Mouse (Mus musculus) heart, postnatal 14 days (tissue): ENCODE results near the gene Sufu. TPM values are rescaled to one million over a fixed set of nuclear protein-coding genes. Genes with fewer than 3 reads are reported as not detected.
A peak's percentile ranks its signal among the peaks of the same experiment; 100 is the strongest.

Experiments
- DNase-seq, 2 experiments: peaks; one replicate each; pipeline ENCODE4 v3.0.0; 2021 to 2022
- intact Hi-C: fragments of 180-260 bp; cut with DNase I; formaldehyde crosslinking; loops from one replicate; pipeline ENCODE4 v1.15.1; 2025
- long read RNA-seq, 2 experiments: library from polyadenylated mRNA; stranded (forward); transcript quantifications; one replicate each; pipeline ENCODE4 v2.0.0; 2021
- total RNA-seq, 2 experiments: library from RNA; stranded (reverse); gene quantifications; 2 replicates each; pipeline ENCODE4 v1.2.3; 2021

The Sufu gene
- 10 to 100 TPM; 15.1 to 15.3 TPM for total RNA-seq
- long read RNA-seq, experiment 1, full-length matches to known transcripts = 5 of 20 reads
- long read RNA-seq, experiment 1, partial matches to known transcripts = 5 of 20 reads
- long read RNA-seq, experiment 1, other reads (novel, unspliced or antisense) = 10 of 20 reads
- long read RNA-seq, experiment 2, full-length matches to known transcripts = 7 of 19 reads
- long read RNA-seq, experiment 2, partial matches to known transcripts = 6 of 19 reads
- long read RNA-seq, experiment 2, other reads (novel, unspliced or antisense) = 6 of 19 reads

GRCm38 (mm10) chr19:46396686-46397435 is at the start of gene Sufu:
Gene Sufu, plus strand, starts transcription at chr19:46396896.
- DNase-seq = peak; percentile 97 to 99
- intact Hi-C loops = loop anchor here (1.0 to 5.0 kb wide), 3 partner anchors 47 to 125 kb away; partner anchors contain the start of gene Trim8

DNA sequence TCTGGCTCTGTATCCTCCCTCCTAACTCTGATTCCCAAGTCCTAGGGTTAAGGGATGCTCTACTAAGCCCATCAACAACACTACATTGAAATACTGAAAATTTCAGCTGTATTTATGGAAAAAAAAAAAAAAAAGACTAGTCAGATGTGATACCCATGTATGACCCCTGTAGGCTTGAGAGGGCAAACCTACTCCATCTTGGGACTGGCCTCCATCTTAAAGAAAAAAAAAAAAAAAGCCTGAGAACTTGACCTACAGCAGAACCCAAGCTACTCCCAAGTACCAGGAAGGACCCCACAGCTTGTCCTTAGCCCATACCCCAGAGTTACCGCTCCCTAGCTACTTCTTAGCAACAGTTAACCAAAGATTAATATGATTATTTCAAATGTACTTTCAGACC is 49.5 kb upstream of the Sufu start:
- intact Hi-C loops = no loop called here
- DNase-seq = no peak

DNA sequence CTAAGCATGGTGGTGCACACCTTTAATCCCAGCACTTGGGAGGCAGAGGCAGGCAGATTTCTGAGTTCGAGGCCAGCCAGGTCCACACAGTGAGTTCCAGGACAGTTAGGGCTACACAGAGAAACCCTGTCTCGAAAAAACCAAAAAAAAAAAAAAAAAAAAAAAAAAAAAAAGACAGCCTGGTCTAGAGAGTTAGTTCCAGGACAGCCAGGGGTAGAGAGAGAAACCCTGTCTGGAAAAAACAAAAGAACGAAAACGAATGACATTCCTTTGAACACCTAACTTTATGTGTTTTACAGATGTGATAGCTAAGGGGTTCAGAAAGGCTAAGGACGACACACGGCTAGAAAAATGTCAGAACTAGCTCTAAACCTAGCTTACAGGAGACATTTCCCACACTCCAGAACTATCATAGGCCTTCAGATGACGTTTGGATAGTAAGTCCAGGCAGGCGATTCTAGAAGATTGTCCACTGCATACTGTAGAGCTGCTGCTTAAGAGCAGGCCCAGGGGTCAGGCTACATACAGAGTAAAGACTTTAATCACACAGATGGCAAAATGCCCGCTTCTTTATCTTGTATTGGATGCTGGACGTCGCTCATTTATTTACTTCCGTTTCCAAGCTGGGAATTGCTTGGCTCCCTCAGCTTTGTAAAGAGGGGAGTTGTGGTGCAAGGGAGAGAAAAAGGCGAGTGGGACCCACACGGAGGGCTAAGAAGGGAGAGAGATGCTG is 48.6 kb upstream of the Sufu start:
- DNase-seq = no peak
- intact Hi-C loops = no loop called here

DNA sequence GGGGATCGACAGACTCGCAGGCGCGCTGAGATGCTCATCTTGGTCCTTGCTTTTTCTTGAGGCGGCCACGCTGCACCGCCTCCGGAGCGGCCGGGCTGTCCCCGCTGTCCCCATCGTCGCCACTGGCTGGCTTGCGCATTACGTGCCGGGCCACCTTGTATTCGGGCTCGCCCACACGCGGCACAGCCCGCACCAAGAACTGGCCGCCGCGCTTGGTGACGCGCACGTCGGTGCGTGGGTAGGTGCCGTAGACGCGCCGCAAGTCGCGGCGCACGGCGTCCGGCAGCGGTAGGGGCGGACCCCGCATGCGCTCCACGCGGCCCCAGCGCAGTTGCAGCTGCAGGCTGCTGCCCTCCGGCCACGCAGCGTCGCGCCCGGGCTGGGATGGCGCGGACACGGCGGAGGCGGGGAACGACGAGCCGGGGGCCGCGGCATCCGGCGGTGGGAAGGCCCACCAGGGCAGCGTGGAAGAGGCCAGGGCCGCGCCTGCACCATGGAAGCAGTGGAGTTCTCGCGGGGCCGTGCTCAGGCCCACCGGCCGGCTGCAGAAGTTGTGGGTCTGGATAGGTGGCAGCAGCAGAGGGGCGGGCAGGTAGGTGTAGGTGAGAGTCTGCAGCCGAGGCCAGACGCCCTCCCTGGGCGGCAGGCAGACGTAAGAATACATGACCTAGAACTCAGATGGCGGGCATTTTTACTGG is 47.8 kb upstream of the Sufu start:
- intact Hi-C loops = no loop called here
- peak; percentile 84 to 87 for DNase-seq

- intact Hi-C loops = no loop called here
- DNase-seq = no peak
Observed at GRCm38 (mm10) chr19:46349550-46349949, 47.1 kb upstream of the Sufu start.

GRCm38 (mm10) chr19:46350168-46350932 is 46.3 kb upstream of the Sufu start, which contains the start of gene 2310034G01Rik:
Gene 2310034G01Rik, minus strand, starts transcription at chr19:46350302.
- DNase-seq = no peak
- intact Hi-C loops = no loop called here

DNA sequence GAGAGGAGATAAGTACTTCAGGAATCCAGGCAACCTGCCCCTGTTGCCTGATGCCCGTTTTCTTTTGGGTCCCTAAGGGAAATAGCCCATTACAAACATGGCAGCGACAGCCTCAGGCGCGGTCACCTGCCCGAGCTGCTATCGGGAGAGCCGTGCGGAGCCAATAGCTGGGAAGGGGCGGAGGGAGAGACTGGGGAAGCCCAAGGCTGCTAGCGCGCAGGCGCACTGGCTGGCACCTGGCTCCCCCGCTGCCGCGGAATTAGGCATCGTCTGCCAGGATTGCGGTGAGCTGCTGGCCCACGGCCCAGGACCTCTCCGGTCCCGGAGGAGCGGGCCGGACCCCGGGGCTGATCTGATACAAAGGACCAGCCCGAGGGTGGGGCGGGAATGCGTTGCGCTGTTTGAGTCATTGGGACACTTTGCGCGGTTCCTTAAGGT is 40.0 kb upstream of the Sufu start:
- peak; percentile 82 to 89 for DNase-seq
- intact Hi-C loops = no loop called here

DNA sequence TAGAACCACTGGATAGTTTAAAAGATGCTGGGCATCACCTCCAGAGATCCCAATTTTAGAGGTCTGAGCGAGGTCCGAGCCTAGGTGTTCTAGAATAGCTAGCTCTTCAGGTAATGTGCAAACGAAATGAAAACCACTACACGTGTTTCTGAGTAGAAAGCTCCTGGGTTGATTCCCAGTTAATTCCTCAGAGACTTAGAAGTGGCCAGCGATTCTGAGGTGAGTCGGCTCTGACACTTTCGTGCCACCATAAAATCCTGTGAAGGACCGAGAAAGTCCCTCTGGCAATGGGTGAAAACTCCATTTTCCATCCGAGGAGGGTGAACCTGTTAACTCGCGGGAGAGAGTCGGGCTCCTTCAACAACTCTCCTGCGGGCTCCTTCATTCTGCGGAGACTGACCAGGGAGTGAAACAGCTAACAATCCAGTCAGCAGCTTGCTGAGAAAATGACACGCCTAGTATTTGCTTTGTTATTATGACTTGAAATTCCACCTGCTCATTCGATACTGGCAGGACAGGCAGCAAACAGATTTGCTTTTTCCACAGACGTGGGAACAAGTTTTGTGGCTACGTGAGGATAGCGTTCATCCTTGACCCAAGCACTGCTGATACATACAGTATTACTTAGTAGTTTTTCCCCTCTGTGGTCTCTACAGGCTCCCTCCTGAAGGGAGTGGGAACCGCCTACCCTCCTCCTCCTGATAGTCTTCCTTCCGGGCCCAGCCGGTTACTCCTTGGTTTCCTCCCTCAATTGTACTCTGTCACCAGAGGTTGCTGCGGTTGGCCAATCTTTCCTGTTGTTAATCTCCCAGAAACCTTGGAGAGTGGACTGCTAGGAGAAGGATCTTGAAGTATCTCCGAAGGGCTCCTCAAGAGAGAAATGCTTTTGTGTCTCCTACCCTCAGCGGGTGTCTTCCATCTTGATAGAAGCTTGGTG is 39.1 kb upstream of the Sufu start:
- DNase-seq = peak in 1 of 2 experiments; percentile 45
- intact Hi-C loops = no loop called here

- intact Hi-C loops = no loop called here
Observed at GRCm38 (mm10) chr19:46358381-46358780, 38.3 kb upstream of the Sufu start.

GRCm38 (mm10) chr19:46362104-46362503 is 34.6 kb upstream of the Sufu start:
- DNase-seq = no peak
- intact Hi-C loops = no loop called here

More at GRCm38 (mm10) chr19:46358381-46358780, 38.3 kb upstream of the Sufu start:
- no peak for DNase-seq

GRCm38 (mm10) chr19:46363294-46364009 is 33.2 kb upstream of the Sufu start:
- no peak for DNase-seq
- intact Hi-C loops = no loop called here

- intact Hi-C loops = loop anchor here (2.0 kb wide), 1 partner anchor 63 kb away; the partner anchor contains the start of gene Nfkb2
- DNase-seq = no peak
Observed at GRCm38 (mm10) chr19:46367798-46368590, 28.7 kb upstream of the Sufu start.

- intact Hi-C loops = loop anchor here (1.0 to 2.0 kb wide), 2 partner anchors 30 to 64 kb away; partner anchors contain the start of gene Nfkb2
- DNase-seq = peak; percentile 78
Observed at GRCm38 (mm10) chr19:46369204-46369603, 27.5 kb upstream of the Sufu start.

GRCm38 (mm10) chr19:46374477-46375088 is 22.1 kb upstream of the Sufu start:
- intact Hi-C loops = no loop called here
- no peak for DNase-seq

GRCm38 (mm10) chr19:46375489-46375888 is 21.2 kb upstream of the Sufu start:
- DNase-seq = no peak
- intact Hi-C loops = no loop called here

DNA sequence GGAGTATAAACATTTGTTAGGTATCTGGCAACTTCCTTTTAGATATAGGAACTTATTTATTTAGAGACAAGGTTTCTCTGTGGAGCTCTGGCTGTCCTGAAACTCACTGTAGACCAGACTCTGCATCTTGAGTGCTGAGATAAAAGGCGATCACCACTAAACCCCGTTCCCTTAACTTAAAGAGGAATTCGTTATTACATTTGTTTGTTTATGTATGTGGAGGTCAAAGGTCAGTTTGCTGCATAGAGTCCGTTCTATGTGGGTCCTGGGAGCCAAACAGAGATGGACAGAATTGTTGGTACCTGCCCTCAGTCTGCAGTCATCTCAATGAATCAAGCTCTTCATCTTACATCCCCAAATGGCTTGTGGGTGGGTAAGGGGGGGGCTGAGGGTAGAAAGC is 20.8 kb upstream of the Sufu start:
- intact Hi-C loops = no loop called here
- DNase-seq = no peak
